Mouse (Mus musculus) megakaryocyte, embryonic 14.5 days (primary cell): ENCODE data around the gene Fsd2.

Experiments
- FLI1 ChIP-seq: IDR thresholded peaks from 2 replicates; pipeline ENCODE4 v1.6.1; 2012; ENCODE audit warnings: low read length, inconsistent platforms, mixed read lengths
- GATA1 ChIP-seq: IDR thresholded peaks from 3 replicates; pipeline ENCODE4 v1.6.1; 2012; ENCODE audit warnings: mixed read lengths, low read length, inconsistent platforms, borderline replicate concordance

GRCm38 (mm10) chr7:81498181-81498580 is 68.6 kb downstream of the Fsd2 start, which contains the start of gene BC048679:
- TF ChIP-seq GATA1 (no peak), FLI1 (no peak)
